Mouse (Mus musculus) heart, adult 2 months (tissue): ENCODE results near the gene Tshz2. TPM values are rescaled to one million over a fixed set of nuclear protein-coding genes. Genes with fewer than 3 reads are reported as not detected.
A peak's percentile ranks its signal among the peaks of the same experiment; 100 is the strongest.

Experiments
- DNase-seq, 2 experiments: peaks; one replicate each; pipeline ENCODE4 v3.0.0; 2021
- H3K27ac ChIP-seq: fragments of 200-600 bp; 2 replicates; pipeline ENCODE4 v1.8.1; 2022
- H3K27me3 ChIP-seq: fragments of 200-500 bp; 2 replicates; pipeline ENCODE4 v1.6.1; 2012; ENCODE audit warnings: mild to moderate bottlenecking, low read length, inconsistent platforms, mixed read lengths; ENCODE audit not compliant: control insufficient read depth, insufficient read depth
- H3K36me3 ChIP-seq: fragments of 200-500 bp; 2 replicates; pipeline ENCODE4 v1.6.1; 2012; ENCODE audit warnings: low read length, inconsistent platforms; ENCODE audit not compliant: control insufficient read depth, insufficient read depth
- H3K4me1 ChIP-seq: fragments of 200-500 bp; 2 replicates; pipeline ENCODE4 v1.6.1; 2011; ENCODE audit warnings: low read length; ENCODE audit not compliant: control insufficient read depth, insufficient read depth
- H3K4me3 ChIP-seq: fragments of 200-600 bp; 2 replicates; pipeline ENCODE4 v1.8.1; 2022
- H3K79me2 ChIP-seq: fragments of 200-500 bp; replicated peaks from 2 replicates; pipeline ENCODE4 v1.6.1; 2012; ENCODE audit warnings: mild to moderate bottlenecking, inconsistent platforms, low read length, moderate library complexity, mixed read lengths; ENCODE audit not compliant: control insufficient read depth, insufficient read depth
- H3K9ac ChIP-seq: fragments of 200-500 bp; 2 replicates; pipeline ENCODE4 v1.6.1; 2012; ENCODE audit warnings: low read depth, mild to moderate bottlenecking, control low read depth, inconsistent platforms, low read length, mixed read lengths
- CTCF ChIP-seq: fragments of 200-600 bp; IDR thresholded peaks from 2 replicates; pipeline ENCODE4 v1.8.1; 2022; ENCODE audit warnings: antibody characterized with exemption, mild to moderate bottlenecking, moderate library complexity
- EP300 ChIP-seq: fragments of 200-500 bp; IDR thresholded peaks from 2 replicates; pipeline ENCODE4 v1.6.1; 2011; ENCODE audit warnings: low read depth, low read length, control low read depth; ENCODE audit not compliant: insufficient read depth
- POLR2A ChIP-seq: fragments of 200-500 bp; IDR thresholded peaks from 2 replicates; pipeline ENCODE4 v1.6.1; 2011; ENCODE audit warnings: mild to moderate bottlenecking, low read depth, low read length, control low read depth; ENCODE audit not compliant: insufficient read depth
- WGBS: fragments of 180-500 bp; shearing (Covaris S2); methylation state at CpG from one replicate; pipeline ENCODE4 v1.1.7; 2018; 5-methylcytosine and 5-hydroxymethylcytosine counted together
- intact Hi-C: fragments of 180-260 bp; cut with DNase I; formaldehyde crosslinking; loops from one replicate; pipeline ENCODE4 v1.15.1; 2025
- polyA plus RNA-seq: library from polyadenylated mRNA; depleted of rRNA; stranded (reverse); fragments of >200 nt; gene quantifications from 2 replicates; pipeline ENCODE4 v1.2.3, GENCODE M21; 2012
- total RNA-seq, 2 experiments: library from RNA; stranded (reverse); gene quantifications; 2 replicates each; pipeline ENCODE4 v1.2.3; 2021

The Tshz2 gene
- total and polyA plus RNA-seq, 3 experiments: 8.2 to 12.9 (median 12.1) TPM

DNA sequence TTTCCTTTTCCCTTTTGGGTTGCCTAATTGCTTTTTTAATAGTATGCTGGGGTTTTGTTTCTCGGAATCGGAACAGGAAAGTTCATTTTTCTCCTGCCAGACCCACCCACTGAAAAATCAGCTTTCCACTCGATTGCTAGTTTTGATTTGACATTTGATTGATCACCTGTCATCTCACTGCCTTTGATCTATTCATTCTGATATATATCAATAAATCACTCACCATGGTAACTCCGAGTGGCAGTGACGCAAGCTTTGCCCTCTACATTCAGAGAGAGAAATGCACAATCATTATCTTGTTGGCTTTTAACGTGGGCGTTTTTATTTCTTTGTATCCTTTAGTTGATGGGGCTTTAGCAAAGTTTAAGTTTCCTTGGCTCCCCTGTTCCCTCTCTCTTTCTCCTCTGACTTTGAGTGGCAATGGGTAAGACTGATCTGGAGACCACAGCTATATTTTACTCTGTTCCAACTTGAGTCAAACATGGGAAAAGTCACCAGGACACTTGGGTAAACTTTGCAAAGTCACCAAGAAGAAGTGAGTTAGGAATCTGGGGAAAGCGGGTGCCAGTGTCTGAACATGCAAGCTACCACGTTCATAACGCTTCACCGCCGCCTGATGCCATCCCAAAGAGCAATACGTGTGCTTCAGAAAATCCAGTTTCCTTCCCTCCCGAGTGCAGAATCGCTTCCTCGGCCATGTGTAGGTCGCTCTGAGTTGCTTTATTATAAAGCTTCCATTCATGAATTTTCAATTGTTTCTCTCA lies 2.0 kb downstream of the Tshz2 start:
- peak overlapping the region; percentile 91 for H3K9ac ChIP-seq
- TF ChIP-seq CTCF (no peak), POLR2A (no peak), EP300 (no peak)
- intact Hi-C loops: loop anchor here (2.0 to 5.0 kb wide), 3 partner anchors 30 to 212 kb away; no protein-coding TSS in a partner anchor
- no peaks in the 10 kb centered on the region; the same call in 1 of the 2 replicates for H3K36me3 ChIP-seq
- H3K27me3 ChIP-seq: no peaks in the 10 kb centered on the region
- no peak for DNase-seq
- peaks cover 2% of the 10 kb centered on the region; the same call in 1 of the 2 replicates for H3K4me1 ChIP-seq
- 38% methylated on average over 17 of the region's 17 CpGs for WGBS
- H3K79me2 ChIP-seq: no peaks in the 10 kb centered on the region; the same call in 1 of the 2 replicates
- H3K27ac ChIP-seq: peak overlapping the region; percentile 93
- peak overlapping the region; percentile 80 for H3K4me3 ChIP-seq

DNA sequence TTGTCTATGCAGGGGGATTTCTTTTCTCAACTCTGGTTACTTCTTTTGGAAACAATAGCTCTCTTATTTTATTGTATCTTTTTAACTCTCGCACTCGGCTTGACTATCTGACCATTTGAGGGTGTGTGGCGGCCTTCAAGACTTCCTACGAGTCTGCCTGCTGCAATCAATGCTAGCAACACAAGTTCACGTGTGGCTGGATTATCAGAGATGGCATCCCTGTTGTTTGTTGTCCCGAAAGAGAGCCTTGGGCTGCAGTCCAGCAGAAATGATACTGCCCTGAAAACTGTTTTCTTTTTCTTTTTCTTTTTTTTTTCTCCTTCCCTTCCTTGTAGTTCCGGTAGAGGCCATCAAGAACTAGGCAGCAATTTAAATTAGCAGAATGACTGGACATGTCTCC lies 2.6 kb downstream of the Tshz2 start:
- no peak for DNase-seq
- 37% methylated on average over 7 of the region's 7 CpGs for WGBS
- Histone ChIP-seq H3K4me1 (peaks cover 2% of the 10 kb centered on the region; the same call in 1 of the 2 replicates), H3K36me3 (no peaks in the 10 kb centered on the region; the same call in 1 of the 2 replicates), H3K27ac (peak overlapping the region; percentile 93), H3K9ac (0 out of 2 replicates have a peak overlapping the region, but pooled peaks have one; percentile 20), H3K27me3 (no peaks in the 10 kb centered on the region), H3K4me3 (peak overlapping the region; percentile 80), H3K79me2 (no peaks in the 10 kb centered on the region; the same call in 1 of the 2 replicates)
- no peak for TF ChIP-seq EP300
- no peak for TF ChIP-seq POLR2A
- TF ChIP-seq CTCF: no peak
- intact Hi-C loops: loop anchor here (2.0 kb wide), 1 partner anchor 29 kb away; no protein-coding TSS in a partner anchor

DNA sequence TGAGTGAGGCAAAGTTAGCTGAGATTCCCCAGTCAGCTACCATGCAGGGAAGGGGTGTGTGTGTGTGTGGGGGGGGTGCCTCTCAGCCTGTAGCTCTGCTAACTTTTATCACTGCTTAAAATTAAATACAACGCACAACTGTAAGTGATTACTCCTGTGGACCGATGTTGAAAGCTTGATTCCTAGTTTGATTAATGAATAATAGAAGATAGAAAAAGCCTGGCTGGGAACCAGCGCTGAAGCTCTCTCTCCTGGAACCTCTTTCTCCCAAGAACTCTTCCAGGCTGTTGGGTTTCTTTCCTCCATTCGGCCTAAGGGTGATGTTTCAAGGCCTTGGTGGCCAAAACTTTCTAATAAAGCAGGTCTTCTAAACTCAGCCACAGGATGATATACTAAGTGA lies 3.6 kb downstream of the Tshz2 start:
- Histone ChIP-seq H3K36me3 (no peaks in the 10 kb centered on the region; the same call in 1 of the 2 replicates), H3K4me1 (peaks cover 2% of the 10 kb centered on the region; the same call in 1 of the 2 replicates), H3K79me2 (no peaks in the 10 kb centered on the region; the same call in 1 of the 2 replicates), H3K9ac (peak overlapping the region; percentile 44), H3K27ac (peak overlapping the region; percentile 3), H3K4me3 (peak overlapping the region; percentile 31; the same call in 1 of the 2 replicates), H3K27me3 (no peaks in the 10 kb centered on the region)
- DNase-seq: no peak
- TF ChIP-seq EP300 (no peak), CTCF (no peak), POLR2A (no peak)
- intact Hi-C loops: no loop called here
- 58% methylated on average over 4 of the region's 4 CpGs for WGBS

DNA sequence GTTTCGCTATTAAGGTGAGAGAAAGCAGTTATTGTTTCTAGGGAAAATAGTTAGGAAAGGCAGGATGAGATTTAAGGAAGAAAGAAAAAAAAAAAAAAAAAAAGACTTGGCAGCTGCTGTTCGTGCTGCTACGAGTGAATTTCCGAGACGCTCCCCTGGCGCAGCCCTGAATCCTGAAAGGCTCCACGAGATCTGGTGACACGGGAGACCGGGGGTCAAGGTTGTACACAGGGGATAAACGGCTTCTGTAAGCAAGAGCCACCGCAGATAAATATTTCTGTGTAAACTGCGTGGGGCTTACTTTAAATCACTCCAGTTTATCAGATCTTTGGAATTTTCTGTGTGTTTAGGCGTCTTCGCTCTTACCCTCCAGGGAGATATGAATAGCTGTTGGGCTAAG lies 8.7 kb downstream of the Tshz2 start:
- TF ChIP-seq EP300: no peak
- no peak for TF ChIP-seq CTCF
- TF ChIP-seq POLR2A: no peak
- peak overlapping the region; percentile 9; the same call in 1 of the 2 replicates for H3K27ac ChIP-seq
- H3K79me2 ChIP-seq: peaks cover 4% of the 10 kb centered on the region; the same call in 1 of the 2 replicates
- no peak overlapping the region for H3K9ac ChIP-seq
- 57% methylated on average over 14 of the region's 14 CpGs for WGBS
- no peaks in the 10 kb centered on the region; the same call in 1 of the 2 replicates for H3K36me3 ChIP-seq
- H3K4me1 ChIP-seq: no peaks in the 10 kb centered on the region; the same call in 1 of the 2 replicates
- no peaks in the 10 kb centered on the region for H3K27me3 ChIP-seq
- no peak overlapping the region; the same call in 1 of the 2 replicates for H3K4me3 ChIP-seq
- intact Hi-C loops: no loop called here
- no peak for DNase-seq

DNA sequence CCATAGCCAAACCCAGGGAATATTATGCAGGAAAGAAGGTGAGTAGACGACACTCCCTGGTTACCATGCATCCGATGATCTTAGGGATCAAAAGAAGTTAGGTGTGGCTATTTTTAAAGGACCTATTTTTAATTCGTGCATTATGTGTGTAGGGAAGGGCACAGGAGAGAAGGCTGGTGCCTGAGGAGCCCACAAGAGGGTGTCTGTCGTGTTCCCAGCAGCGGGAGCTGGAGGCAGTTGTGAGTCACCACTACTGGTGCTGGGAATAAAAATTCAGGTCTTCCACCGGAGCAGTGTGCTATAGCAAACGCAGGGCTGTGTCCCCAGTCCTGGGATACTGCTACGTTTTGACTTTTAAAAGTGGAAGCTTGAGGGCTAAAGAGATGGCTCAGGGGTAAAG lies 9.6 kb downstream of the Tshz2 start:
- Histone ChIP-seq H3K4me3 (no peak overlapping the region), H3K79me2 (peaks cover 4% of the 10 kb centered on the region; the same call in 1 of the 2 replicates), H3K9ac (no peak overlapping the region), H3K4me1 (no peaks in the 10 kb centered on the region; the same call in 1 of the 2 replicates), H3K36me3 (no peaks in the 10 kb centered on the region), H3K27ac (no peak overlapping the region), H3K27me3 (no peaks in the 10 kb centered on the region)
- intact Hi-C loops: no loop called here
- 81% methylated on average over 8 of the region's 8 CpGs for WGBS
- TF ChIP-seq POLR2A (no peak), EP300 (no peak), CTCF (no peak)
- DNase-seq: no peak

DNA sequence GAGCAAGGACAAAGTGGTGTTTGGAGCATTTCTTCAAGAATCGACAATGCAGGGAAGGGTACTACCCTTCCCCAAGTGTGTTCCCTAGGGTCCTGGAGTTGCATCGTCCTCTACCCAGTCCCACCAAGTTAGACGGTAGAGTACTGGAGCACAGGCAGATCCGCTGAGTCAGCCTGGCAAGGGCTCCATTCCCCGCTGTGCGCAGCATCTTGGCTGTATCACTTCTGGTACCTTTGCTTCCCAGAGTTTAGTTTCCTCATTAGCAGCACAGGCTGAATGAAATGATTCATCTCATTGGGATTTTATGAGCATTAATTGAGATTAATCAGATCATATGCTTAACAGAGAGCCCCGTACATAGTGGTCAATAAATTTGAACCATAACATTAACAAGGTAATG lies 14.3 kb downstream of the Tshz2 start:
- H3K36me3 ChIP-seq: no peaks in the 10 kb centered on the region
- H3K27ac ChIP-seq: no peak overlapping the region
- DNase-seq: no peak
- no peaks in the 10 kb centered on the region for H3K27me3 ChIP-seq
- H3K9ac ChIP-seq: no peak overlapping the region
- TF ChIP-seq POLR2A: no peak
- no peak for TF ChIP-seq EP300
- no peak for TF ChIP-seq CTCF
- H3K4me1 ChIP-seq: no peaks in the 10 kb centered on the region; the same call in 1 of the 2 replicates
- peaks cover 4% of the 10 kb centered on the region; the same call in 1 of the 2 replicates for H3K79me2 ChIP-seq
- H3K4me3 ChIP-seq: no peak overlapping the region
- whole genome bisulfite sequencing: 87% methylated on average over 7 of the region's 7 CpGs
- intact Hi-C loops: no loop called here
